Mouse (Mus musculus): Measurements from ENCODE around the gene Dok1. TPM values are rescaled to one million over a fixed set of nuclear protein-coding genes. Genes with fewer than 3 reads are reported as not detected.

Gene Dok1
- polyA plus RNA-seq, 1 experiment, result 10.5 TPM

DNA sequence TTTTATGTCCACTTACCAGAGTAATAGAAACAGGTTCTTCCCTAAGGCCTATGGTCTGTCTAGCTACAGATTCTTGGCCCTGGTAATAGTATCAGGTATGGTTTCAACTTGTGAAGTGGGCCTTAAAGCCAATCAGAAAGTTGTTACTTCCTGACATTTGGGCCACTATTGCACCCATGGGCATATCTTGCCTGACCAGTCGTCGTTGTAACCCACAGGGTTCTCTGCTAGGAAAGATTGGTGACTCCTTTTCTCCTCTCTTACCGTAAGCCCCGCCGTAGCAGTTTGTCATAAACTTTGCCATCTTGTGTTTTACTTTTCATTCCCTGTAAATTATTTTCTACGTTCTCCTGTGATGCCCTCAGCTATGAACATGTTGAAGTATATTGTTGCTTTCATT, 13.2 kb downstream of the Dok1 start:
- DNase-seq (ENCODE audit: low read depth, low spot score), result no peak
- 89% methylated on average over 6 of the region's 6 CpGs for WGBS

DNA sequence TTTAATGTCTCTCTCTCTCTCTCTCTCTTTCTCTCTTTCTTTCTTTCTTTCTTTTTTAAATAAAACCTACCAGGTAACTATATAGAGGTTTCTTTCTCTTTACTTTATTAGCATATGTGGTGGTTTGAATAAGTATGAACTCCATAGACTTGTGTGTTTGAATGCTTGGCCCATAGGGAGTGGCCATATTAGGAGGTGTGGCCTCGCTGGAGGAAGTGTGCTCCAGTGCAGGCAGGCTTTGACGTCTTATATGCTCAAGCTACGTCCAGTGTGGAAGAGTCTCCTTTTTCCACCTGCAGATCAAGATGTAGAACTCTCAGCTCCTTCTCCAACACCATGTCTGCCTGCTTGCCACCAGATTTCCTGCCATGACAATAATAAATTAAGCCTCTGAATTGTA, 14.2 kb downstream of the Dok1 start:
- WGBS, result 74% methylated on average over 3 of the region's 3 CpGs
- DNase-seq (ENCODE audit: low read depth, low spot score), result no peak

DNA sequence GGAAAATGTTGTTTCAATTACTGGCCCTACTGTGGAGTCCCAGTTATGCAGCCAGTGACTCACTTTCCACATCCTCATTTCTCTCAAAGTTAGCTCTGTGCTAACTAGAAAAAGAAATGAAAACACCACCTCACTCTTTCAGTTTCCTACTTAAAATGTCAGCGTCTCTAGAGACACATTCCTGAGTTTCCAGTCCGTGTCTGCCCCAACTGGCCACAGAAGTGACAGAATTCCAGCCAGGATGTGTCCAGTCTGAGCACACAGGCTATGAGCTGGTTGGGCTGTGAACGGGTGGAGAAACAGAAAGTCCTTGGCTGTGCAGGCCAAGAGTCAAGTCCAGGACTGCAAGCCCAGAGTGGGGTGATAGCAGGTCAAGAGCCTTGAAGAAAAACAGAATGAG, 16.1 kb downstream of the Dok1 start:
- no peak for DNase-seq (ENCODE audit: low read depth, low spot score)

DNA sequence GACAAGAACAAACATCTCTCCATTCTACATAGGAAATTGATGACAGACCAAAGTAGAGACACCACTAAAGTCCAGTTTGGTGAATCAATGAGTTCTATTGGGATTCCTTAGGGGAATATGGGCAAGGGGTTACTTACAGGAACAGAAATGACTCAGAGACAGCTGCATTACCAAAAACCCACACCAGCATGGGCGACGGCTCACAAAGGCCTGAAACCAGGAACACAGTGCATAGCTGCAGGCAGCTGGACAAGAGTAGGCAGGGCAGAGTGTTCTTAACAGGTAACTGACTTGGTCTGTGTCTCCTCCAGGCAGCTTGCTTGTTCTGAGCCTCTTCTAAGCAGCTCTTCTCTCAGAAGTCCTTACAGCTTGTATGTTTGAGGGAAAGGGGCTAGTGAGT, 17.5 kb downstream of the Dok1 start:
- no peak for DNase-seq (ENCODE audit: low read depth, low spot score)
- 84% methylated on average over 2 of the region's 2 CpGs for WGBS

More for the DNA sequence above, 16.1 kb downstream of the Dok1 start:
- WGBS, result 30% methylated on average over 3 of the region's 3 CpGs

DNA sequence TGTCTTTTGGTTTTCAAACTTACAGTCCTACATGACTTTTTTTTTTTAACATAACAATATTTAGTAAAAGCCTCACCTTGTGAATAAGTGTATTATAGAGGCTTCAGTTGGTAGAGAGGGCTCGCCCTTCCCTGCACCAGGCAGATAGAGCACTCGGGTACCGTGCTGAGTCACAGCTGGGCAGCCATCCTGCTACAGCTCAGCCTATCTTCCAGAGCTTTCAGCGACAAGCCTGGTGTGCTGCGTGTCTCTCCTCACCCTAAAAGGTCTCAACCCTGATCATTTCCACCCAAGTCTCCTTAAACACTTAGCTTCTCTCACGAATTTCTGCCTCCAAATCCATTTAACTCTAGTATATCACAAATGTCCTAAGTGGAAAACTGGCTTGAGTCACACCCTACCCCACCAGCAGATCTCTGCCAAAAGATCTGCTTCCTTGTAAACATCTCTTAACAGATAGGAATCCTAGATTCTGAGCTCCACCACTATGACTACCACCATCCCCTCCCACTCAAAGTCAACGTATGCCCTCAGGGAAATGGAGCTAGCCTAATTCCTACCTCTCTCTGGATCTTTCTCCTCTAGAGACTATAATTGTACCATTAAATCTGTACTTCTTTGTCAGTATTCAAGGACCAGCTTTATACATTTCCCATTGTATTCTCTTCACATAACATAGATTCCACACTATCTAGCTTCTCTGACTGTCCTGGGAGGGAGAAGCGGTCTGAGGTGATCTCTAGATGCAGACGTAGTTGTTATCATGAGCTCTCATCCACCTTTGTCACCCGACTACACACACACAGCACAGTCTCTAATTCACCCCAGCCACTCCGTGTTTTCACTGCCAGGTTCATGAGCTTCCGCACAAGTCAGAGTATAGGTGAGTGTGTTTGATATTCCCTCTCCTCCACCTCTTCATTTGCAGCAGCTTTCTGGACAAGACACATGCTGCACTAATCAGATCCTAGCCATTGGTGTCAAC, 18.5 kb downstream of the Dok1 start:
- DNase-seq (ENCODE audit: low read depth, low spot score), result no peak
- WGBS, result 37% methylated on average over 12 of the region's 12 CpGs

DNA sequence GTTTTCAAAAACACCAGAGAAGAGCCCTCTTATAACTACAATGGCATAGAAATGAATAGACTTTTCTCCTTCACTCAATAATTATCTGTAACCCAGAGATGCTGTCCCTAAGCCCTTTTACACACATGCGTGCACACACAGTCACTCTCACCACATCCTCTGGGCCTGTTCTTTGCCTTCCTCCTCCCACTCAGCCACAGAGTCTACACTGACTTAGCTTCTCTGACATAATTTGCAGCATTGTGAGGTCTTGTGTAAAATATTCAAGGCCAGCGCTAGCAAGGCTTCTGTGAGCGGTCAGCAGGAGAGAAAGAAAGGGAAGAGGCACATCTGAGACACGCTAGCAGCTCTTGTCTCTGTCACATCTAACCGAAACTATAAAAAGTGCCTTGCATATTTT, 19.8 kb downstream of the Dok1 start:
- 76% methylated on average over 5 of the region's 5 CpGs for WGBS
- DNase-seq (ENCODE audit: low read depth, low spot score), result no peak

DNA sequence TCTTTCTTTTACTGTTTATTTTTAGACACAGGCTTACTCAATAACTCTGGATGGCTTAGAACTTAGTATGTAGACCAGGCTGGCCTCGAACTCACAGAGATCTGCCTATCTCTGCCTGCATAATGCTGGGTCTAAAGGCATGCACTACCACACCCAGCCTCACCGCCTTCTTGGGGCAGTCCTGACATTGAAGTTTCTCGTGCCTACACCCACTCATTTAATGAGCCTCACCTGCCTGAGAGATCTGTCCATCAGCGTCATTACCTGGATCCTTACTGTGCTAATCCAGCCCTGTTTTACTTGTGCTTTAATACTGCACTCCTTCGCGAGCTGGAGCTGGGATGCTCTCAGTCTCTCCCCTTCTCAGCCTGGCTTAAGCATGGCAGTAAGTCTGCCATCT, 21.5 kb downstream of the Dok1 start:
- 45% methylated on average over 6 of the region's 6 CpGs for WGBS

DNA sequence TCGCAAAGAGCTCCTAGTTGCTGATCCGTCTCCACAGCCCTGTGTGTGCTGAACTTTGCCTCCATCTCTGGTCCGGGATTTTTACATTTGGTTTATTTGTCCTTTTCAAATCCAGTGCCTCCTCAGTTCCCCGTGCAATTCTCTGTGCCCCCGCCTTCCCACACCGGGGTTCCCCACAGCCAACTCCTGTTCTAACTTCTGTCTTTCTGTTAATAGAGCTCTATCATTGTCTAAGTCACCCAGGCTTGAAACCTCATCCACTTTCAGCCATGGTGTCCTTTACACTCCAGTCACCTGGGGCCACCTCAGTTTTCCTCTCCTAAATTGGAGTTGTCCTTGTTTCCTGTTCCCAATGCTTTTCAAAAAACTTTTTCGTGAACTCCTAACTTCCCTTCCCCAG, 22.0 kb downstream of the Dok1 start:
- no peak for DNase-seq (ENCODE audit: low read depth, low spot score)
- 71% methylated on average over 7 of the region's 7 CpGs for WGBS

More for the DNA sequence above, 21.5 kb downstream of the Dok1 start:
- DNase-seq (ENCODE audit: low read depth, low spot score), result no peak

DNA sequence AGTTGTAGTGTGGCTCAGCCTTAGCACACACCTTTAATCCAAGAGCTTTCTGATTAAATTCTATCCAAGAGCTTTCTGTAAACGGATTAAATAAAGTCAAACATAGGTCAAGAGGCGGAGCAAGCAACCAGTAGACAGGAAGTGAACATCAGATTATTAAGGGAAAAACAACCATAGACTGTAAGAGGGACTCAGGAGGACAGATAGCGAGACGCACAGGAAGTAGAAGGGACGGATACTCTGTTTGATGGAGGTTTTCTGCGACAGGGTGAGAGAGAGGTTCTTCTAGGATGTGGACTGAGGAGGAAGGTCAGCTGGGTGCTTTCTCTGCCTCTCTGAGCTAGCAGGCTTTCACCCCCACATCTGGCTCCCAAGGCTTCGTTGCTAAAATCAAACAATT, 23.3 kb downstream of the Dok1 start:
- DNase-seq (ENCODE audit: low read depth, low spot score), result no peak
- 59% methylated on average over 7 of the region's 7 CpGs for WGBS

DNA sequence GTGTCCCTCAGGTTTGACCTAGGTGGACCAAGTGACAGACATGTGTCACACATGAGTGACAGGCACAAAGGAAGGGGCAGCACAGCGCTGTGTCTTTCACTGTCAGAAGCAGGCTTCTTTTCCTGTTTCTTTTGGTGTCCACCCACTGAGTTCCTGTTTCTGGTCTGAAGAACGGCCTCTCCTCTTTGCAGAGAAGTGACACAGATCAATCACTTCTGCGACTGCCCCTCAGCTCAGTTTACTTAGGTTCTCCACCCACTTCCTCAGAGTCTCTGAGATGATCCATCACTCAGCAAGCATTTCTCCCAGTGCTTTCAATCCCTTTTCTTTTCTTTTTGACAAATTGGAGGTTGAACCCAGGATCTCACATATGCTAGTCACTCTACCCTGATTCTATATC, 24.6 kb downstream of the Dok1 start:
- 56% methylated on average over 3 of the region's 3 CpGs for WGBS
- no peak for DNase-seq (ENCODE audit: low read depth, low spot score)

DNA sequence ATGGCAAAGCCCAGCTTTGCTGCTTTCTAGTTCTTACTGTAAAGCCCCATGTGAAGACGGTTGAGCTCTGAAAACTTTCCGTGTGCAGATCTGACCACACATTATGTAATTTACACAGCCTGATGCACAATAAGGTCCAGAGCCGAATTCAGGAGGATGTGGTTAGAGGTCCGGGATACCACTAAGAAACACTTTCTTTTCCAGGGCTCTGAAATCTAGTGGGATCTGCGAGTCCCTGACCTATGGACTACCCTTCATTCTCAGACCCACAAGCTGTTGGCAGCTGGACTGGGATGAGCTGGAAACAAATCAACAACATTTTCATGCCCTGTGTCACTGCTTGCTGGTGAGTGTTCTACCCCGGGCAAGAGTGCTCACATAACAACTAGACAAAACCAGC, 27.2 kb downstream of the Dok1 start:
- no peak for DNase-seq (ENCODE audit: low read depth, low spot score)
- WGBS, result 76% methylated on average over 6 of the region's 6 CpGs

DNA sequence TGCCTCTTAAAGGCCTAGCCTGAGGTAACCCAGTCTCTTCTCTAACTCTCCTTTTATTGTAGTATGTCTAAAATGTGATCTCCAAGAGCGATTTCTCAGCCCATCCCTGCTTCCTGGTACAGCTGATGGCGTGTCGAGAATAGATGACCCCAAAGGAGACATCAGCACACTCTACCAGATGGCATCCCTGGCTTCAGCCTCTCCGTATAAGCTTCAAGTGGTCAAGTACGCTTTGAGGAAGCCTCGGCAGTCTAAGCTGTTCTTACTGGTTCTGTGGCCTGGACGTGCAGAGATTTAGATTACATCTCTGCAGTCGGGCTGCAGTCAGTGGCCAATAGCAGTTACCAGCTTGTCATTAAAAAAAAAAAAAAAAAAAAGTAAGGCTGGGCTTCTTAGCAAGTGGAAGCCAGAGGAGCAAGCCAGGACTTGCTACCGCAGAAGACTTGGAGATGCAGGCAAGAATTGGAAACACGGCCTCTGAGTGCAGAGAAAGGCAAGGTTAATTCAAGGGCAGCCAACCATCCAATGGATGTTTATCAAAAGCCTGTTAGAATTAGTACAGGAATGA, 27.7 kb downstream of the Dok1 start:
- DNase-seq (ENCODE audit: low read depth, low spot score), result no peak

DNA sequence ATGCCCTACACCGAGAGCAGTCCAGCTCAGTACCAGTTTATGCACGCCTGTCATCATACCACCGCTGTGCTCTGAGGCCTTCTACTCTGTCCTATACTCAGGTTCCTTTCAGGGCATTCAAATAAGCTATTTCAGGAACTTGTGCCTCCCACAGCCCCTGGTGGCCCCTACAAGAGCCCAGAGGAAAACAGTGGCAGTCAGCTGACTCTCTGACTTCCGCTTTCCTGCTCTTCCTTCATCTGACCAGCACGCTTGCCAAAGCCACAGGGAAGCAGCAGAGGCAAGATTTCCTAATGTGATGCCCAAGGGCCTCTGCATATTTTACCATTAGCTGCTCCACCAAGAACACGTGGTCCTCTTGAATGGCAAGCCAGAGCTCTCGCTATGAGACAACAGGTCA, 28.4 kb downstream of the Dok1 start:
- 70% methylated on average over 7 of the region's 7 CpGs for WGBS
- no peak for DNase-seq (ENCODE audit: low read depth, low spot score)

More for the DNA sequence above, 27.7 kb downstream of the Dok1 start:
- WGBS, result 80% methylated on average over 10 of the region's 10 CpGs

DNA sequence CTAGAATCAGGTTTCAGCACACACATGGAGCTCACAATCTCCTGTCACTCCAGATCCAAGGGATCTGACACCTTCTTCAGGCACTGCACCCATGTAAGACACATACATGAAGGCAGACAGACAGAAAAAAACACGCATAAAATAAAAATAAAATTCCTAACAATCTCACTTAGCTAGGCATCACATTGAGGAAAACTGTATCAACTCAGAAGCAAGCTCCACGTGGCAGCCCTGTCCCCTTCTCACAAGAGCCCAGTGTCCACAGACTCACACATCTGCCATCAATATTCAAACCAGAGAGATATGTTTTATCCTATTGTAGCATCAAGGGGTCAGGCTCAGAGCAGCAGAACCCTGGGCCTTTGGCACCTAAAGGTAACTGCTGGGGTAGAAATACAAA, 29.0 kb downstream of the Dok1 start:
- DNase-seq (ENCODE audit: low read depth, low spot score), result no peak
- WGBS, result 78% methylated on average over 2 of the region's 2 CpGs

DNA sequence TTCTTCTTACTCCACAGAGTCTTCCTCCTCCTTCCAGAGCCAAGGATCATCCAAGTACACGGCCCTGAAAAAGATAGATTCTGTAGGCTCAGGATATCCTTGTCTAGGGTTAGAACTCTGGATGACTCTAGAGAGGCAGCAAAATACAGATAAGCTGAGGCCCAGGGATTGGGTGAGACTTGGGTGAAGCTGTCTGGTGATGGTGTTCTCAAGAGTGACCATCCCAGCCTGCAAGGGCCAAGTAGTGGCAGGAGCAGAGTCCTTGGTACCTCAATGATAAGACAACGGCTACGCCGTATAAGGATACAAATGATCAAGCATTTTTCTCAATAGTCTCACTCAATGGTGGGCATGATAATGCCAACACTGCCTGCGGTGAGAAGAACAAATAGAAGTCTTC, 29.4 kb downstream of the Dok1 start:
- no peak for DNase-seq (ENCODE audit: low read depth, low spot score)
- WGBS, result 89% methylated on average over 5 of the region's 5 CpGs

DNA sequence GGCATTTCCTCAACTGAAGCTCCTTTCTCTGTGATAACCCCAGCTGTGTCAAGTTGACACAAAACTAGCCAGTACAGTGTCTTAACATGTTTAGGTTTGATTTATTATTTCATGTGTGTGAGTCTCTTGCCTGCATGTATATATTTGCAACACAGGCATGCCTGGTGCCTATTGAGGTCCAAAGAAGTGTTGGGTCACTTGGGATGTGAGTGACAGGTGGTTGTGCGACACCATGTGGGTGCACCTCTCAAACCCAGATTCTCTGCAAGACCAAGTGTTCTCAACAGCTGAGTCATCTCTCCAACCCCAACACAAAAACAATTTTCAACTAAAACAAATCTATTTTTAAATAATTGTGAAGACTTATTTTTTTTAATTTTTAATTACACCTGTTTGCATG, 30.2 kb downstream of the Dok1 start:
- 87% methylated on average over 1 of the region's 1 CpGs for WGBS
- DNase-seq (ENCODE audit: low read depth, low spot score), result no peak

DNA sequence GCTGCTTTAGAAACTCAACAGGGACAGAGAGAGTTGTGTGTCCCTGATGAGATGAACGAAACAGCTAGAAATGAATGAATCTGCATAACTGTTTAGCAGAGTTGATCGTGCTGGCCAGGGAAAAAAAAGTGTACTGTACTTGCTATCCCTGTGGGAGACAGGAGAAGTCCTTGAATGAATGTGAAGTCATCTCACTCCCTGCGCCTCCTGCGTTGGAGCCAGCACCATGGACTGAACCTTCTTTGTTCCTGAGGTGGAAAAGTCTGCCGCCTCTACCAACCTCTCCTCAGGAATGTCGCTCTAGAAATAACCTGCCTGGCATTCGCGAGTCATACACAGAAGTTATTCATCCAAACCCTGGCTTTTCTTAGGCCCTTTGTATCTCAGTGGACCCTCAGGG, 33.3 kb downstream of the Dok1 start:
- 71% methylated on average over 8 of the region's 8 CpGs for WGBS
- no peak for DNase-seq (ENCODE audit: low read depth, low spot score)

DNA sequence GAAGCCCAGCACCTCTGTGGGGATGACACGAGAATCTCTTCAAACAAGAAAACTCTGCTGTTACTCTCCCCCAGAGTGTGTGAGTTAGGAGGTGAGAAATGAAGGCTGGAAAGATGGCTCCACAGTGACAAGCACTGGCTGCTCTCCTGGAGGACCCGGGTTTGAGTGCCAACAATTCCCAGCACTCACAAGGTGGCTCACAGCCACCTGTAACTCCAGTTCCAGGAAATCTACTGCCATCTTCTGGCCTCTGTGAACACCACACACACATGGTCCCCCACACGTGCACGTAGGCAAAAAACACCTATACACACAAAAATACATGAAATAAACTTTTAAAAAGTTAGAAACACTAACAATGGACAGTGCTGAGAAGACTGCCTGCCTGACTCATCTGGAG, 34.9 kb downstream of the Dok1 start:
- DNase-seq (ENCODE audit: low read depth, low spot score), result no peak
- WGBS, result 78% methylated on average over 4 of the region's 4 CpGs

DNA sequence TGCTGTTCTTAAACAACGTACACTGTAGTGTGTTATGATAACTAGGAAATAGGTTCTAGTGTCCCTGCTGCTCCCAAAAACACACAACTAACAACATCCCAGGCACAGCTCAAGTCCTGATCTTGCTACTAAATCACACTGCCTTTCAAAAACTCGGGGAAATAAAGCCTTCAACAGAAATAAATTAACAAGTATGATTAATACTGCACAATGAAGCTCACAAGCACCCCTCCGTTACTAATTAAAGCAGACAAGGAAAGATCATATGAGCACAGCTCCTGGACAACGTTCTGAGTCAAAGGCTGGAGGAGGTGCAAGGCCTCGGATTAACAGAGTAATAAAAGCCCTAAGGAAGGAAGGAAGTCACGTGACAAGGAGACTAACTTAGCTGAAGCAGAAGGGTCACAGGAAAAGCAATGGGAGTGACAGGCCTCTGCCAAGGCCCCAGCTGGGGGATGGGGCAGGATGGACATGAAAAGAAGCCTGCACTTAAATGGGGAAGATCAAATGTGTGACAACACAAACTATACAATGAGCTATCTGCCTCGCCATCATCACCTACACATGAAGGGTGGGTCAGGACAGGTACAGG, 35.7 kb downstream of the Dok1 start:
- WGBS, result 41% methylated on average over 7 of the region's 7 CpGs
- no peak for DNase-seq (ENCODE audit: low read depth, low spot score)

DNA sequence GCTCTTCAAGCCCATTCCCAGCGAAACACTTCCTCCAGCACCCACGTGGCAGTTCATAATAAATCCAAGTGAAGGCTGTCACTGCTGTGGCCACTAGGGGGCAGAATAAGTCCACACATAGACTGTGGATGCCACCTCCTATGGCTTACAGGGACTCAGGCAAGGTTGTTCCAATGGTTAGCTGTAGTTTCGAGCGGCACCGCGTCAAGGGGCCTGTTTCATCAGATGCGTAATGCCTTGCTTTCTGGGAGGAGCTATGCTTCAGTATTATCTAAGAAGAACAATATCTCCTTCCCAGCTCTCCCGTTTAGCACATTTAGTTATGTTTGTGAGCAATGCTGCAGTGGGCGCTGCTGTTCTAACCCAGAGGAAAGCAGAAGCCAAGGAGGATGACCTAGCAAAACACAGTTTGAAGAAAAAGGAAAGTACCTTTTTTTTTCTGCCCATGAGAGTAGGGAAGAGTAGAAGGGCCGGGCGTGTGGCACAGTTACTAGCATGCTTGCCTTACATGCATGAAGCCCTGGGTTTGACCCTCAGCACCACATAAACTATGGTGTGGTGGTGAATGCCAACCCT, 36.4 kb downstream of the Dok1 start:
- peak; percentile 85 for DNase-seq (ENCODE audit: low read depth, low spot score)
- 2% methylated on average over 11 of the region's 11 CpGs for WGBS

DNA sequence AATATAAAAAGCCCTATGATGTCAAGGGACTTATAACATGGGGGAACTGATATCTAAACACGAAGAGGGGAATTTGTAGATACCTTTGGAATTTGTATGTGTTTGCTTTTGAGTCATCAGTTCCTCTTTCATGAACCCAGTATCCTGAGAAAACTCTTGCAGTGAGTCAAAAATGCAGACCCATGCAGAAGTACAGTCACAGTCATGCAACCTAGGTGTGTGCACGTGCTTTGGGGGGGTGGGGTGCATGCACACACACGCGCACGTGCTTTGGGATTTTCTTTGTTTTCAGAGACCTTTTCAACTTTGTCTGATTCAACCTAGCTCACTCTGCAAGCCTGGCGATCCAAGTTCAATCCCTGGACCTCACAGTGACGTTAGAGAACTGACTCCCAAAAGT, 38.9 kb downstream of the Dok1 start:
- 68% methylated on average over 7 of the region's 7 CpGs for WGBS
- DNase-seq (ENCODE audit: low read depth, low spot score), result no peak

All from large intestine, adult 2 months (tissue).